Mouse (Mus musculus): ENCODE measurements around the gene Exosc9. TPM values are rescaled to one million over a fixed set of nuclear protein-coding genes. Genes with fewer than 3 reads are reported as not detected.

Gene Exosc9
- total and polyA plus RNA-seq, 3 experiments: 8.2 to 16.4 (median 15.6) TPM

GRCm38 (mm10) chr3:36521073-36522060 lies 31.0 kb upstream of the Exosc9 start, which contains the start of gene Gm11549:
Gm11549 (minus strand) TSS chr3:36521813.
- 3% methylated on average over 51 of the region's 51 CpGs for WGBS
- no peak within 1 kb of the TSS for H3K9ac ChIP-seq (ENCODE audit: low read depth, low read length)
- H3K27ac ChIP-seq: no peak within 1 kb of the TSS
- TF ChIP-seq POLR2A (IDR thresholded peaks at IDR 0.05; ENCODE audit: insufficient read depth, low read depth, low read length): no peak
- no peak for TF ChIP-seq CTCF (IDR thresholded peaks at IDR 0.05)
- no peak for TF ChIP-seq EP300 (IDR thresholded peaks at IDR 0.05; ENCODE audit: insufficient read depth, low read depth, low read length)
- H3K4me3 ChIP-seq: peak within 1 kb of the TSS; percentile 50
- no peaks in the 10 kb centered on the region for H3K36me3 ChIP-seq (ENCODE audit: control insufficient read depth, insufficient read depth, low read length)
- H3K4me1 ChIP-seq (ENCODE audit: control insufficient read depth, insufficient read depth, low read length): 0 out of 2 replicates have a peak, but pooled peaks cover 1% of the 10 kb centered on the region
- peak; percentile 6 to 38 for DNase-seq
- peaks cover 3% of the 10 kb centered on the region; the same call in 1 of the 2 replicates for H3K27me3 ChIP-seq (ENCODE audit: control insufficient read depth, insufficient read depth, low read length)
- H3K79me2 ChIP-seq (replicated peaks; ENCODE audit: control insufficient read depth, insufficient read depth, low read length): no peaks in the 10 kb centered on the region
- intact Hi-C loops (cut with DNase I): no loop called here

- 66% methylated on average over 4 of the region's 4 CpGs for WGBS
- TF ChIP-seq CTCF (IDR thresholded peaks at IDR 0.05): no peak
- no peak for TF ChIP-seq POLR2A (IDR thresholded peaks at IDR 0.05; ENCODE audit: insufficient read depth, low read depth, low read length)
- TF ChIP-seq EP300 (IDR thresholded peaks at IDR 0.05; ENCODE audit: insufficient read depth, low read depth, low read length): no peak
Measured at GRCm38 (mm10) chr3:36522137-36522536, 30.3 kb upstream of the Exosc9 start.

GRCm38 (mm10) chr3:36524466-36524865 lies 27.9 kb upstream of the Exosc9 start:
- 0 out of 2 replicates have a peak, but pooled peaks cover 1% of the 10 kb centered on the region for H3K4me1 ChIP-seq (ENCODE audit: control insufficient read depth, insufficient read depth, low read length)
- no peaks in the 10 kb centered on the region for H3K36me3 ChIP-seq (ENCODE audit: control insufficient read depth, insufficient read depth, low read length)
- H3K9ac ChIP-seq (ENCODE audit: low read depth, low read length): no peak overlapping the region
- no peaks in the 10 kb centered on the region for H3K79me2 ChIP-seq (replicated peaks; ENCODE audit: control insufficient read depth, insufficient read depth, low read length)
- WGBS: 38% methylated on average over 3 of the region's 3 CpGs
- H3K4me3 ChIP-seq: no peak overlapping the region
- peaks cover 3% of the 10 kb centered on the region; the same call in 1 of the 2 replicates for H3K27me3 ChIP-seq (ENCODE audit: control insufficient read depth, insufficient read depth, low read length)
- TF ChIP-seq EP300 (IDR thresholded peaks at IDR 0.05; ENCODE audit: insufficient read depth, low read depth, low read length): no peak
- no peak for TF ChIP-seq CTCF (IDR thresholded peaks at IDR 0.05)
- DNase-seq: no peak
- no peak overlapping the region for H3K27ac ChIP-seq
- intact Hi-C loops (cut with DNase I): no loop called here

More at GRCm38 (mm10) chr3:36522137-36522536, 30.3 kb upstream of the Exosc9 start:
- intact Hi-C loops (cut with DNase I): no loop called here
- DNase-seq: no peak
- Histone ChIP-seq H3K79me2 (replicated peaks; ENCODE audit: control insufficient read depth, insufficient read depth, low read length) (no peaks in the 10 kb centered on the region), H3K4me1 (ENCODE audit: control insufficient read depth, insufficient read depth, low read length) (0 out of 2 replicates have a peak, but pooled peaks cover 1% of the 10 kb centered on the region), H3K4me3 (no peak overlapping the region), H3K27ac (no peak overlapping the region), H3K27me3 (ENCODE audit: control insufficient read depth, insufficient read depth, low read length) (peaks cover 3% of the 10 kb centered on the region; the same call in 1 of the 2 replicates), H3K9ac (ENCODE audit: low read depth, low read length) (no peak overlapping the region), H3K36me3 (ENCODE audit: control insufficient read depth, insufficient read depth, low read length) (no peaks in the 10 kb centered on the region)

- TF ChIP-seq CTCF (IDR thresholded peaks at IDR 0.05): no peak
- 0 out of 2 replicates have a peak, but pooled peaks have one; percentile 15 for TF ChIP-seq EP300 (IDR thresholded peaks at IDR 0.05; ENCODE audit: insufficient read depth, low read depth, low read length)
- Histone ChIP-seq H3K27me3 (ENCODE audit: control insufficient read depth, insufficient read depth, low read length) (no peaks in the 10 kb centered on the region), H3K4me3 (no peak overlapping the region), H3K27ac (no peak overlapping the region), H3K4me1 (ENCODE audit: control insufficient read depth, insufficient read depth, low read length) (peaks cover 3% of the 10 kb centered on the region), H3K79me2 (replicated peaks; ENCODE audit: control insufficient read depth, insufficient read depth, low read length) (no peaks in the 10 kb centered on the region), H3K36me3 (ENCODE audit: control insufficient read depth, insufficient read depth, low read length) (no peaks in the 10 kb centered on the region), H3K9ac (ENCODE audit: low read depth, low read length) (no peak overlapping the region)
- intact Hi-C loops (cut with DNase I): no loop called here
- DNase-seq: peak; percentile 65 to 67
- 58% methylated on average over 6 of the region's 6 CpGs for WGBS
Measured at GRCm38 (mm10) chr3:36530345-36530744, 22.1 kb upstream of the Exosc9 start.

- Histone ChIP-seq H3K4me3 (no peak overlapping the region), H3K27ac (no peak overlapping the region), H3K36me3 (ENCODE audit: control insufficient read depth, insufficient read depth, low read length) (no peaks in the 10 kb centered on the region), H3K4me1 (ENCODE audit: control insufficient read depth, insufficient read depth, low read length) (peaks cover 3% of the 10 kb centered on the region), H3K27me3 (ENCODE audit: control insufficient read depth, insufficient read depth, low read length) (no peaks in the 10 kb centered on the region), H3K9ac (ENCODE audit: low read depth, low read length) (no peak overlapping the region), H3K79me2 (replicated peaks; ENCODE audit: control insufficient read depth, insufficient read depth, low read length) (no peaks in the 10 kb centered on the region)
- WGBS: 60% methylated on average over 5 of the region's 5 CpGs
- no peak for TF ChIP-seq POLR2A (IDR thresholded peaks at IDR 0.05; ENCODE audit: insufficient read depth, low read depth, low read length)
- no peak for TF ChIP-seq EP300 (IDR thresholded peaks at IDR 0.05; ENCODE audit: insufficient read depth, low read depth, low read length)
- TF ChIP-seq CTCF (IDR thresholded peaks at IDR 0.05): no peak
- intact Hi-C loops (cut with DNase I): no loop called here
- DNase-seq: no peak
Measured at GRCm38 (mm10) chr3:36530781-36531180, 21.6 kb upstream of the Exosc9 start.

GRCm38 (mm10) chr3:36531242-36531641 lies 21.2 kb upstream of the Exosc9 start:
- no peaks in the 10 kb centered on the region for H3K27me3 ChIP-seq (ENCODE audit: control insufficient read depth, insufficient read depth, low read length)
- no peak overlapping the region for H3K9ac ChIP-seq (ENCODE audit: low read depth, low read length)
- no peak overlapping the region for H3K4me3 ChIP-seq
- peaks cover 3% of the 10 kb centered on the region for H3K4me1 ChIP-seq (ENCODE audit: control insufficient read depth, insufficient read depth, low read length)
- WGBS: 58% methylated on average over 2 of the region's 2 CpGs
- no peak for DNase-seq
- H3K36me3 ChIP-seq (ENCODE audit: control insufficient read depth, insufficient read depth, low read length): no peaks in the 10 kb centered on the region
- no peaks in the 10 kb centered on the region for H3K79me2 ChIP-seq (replicated peaks; ENCODE audit: control insufficient read depth, insufficient read depth, low read length)
- H3K27ac ChIP-seq: no peak overlapping the region
- intact Hi-C loops (cut with DNase I): no loop called here
- no peak for TF ChIP-seq CTCF (IDR thresholded peaks at IDR 0.05)
- no peak for TF ChIP-seq POLR2A (IDR thresholded peaks at IDR 0.05; ENCODE audit: insufficient read depth, low read depth, low read length)
- TF ChIP-seq EP300 (IDR thresholded peaks at IDR 0.05; ENCODE audit: insufficient read depth, low read depth, low read length): no peak
